Mouse (Mus musculus) right cerebral cortex, postnatal 10 days (tissue): ENCODE data around the gene Homer2.

Experiments used
- DNase-seq, 2 experiments: peaks; one replicate each; pipeline ENCODE4 v3.0.0; 2021; ENCODE audit warnings: low spot score in 2 of 2

Gene Homer2

DNA sequence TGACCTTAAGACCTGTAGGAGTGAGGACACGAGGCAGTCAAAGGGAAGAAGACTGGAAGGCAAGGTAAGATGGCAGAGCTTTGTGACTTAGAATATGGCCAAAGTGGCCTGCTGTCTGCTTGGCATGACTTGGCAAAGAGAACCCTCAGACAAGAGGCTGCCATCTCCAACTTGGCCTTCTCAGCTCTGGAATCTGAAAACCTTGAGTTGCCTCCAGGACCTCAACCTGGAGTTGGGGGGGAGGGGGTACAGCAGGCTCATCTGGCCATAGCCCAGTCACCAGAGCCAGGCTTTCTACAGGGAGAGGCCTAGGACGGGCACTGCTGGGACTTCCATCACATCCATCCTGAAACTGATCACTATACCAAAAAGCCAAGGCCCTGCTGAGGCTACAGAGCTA lies 55.0 kb downstream of the Homer2 start:
- DNase-seq: no peak

DNA sequence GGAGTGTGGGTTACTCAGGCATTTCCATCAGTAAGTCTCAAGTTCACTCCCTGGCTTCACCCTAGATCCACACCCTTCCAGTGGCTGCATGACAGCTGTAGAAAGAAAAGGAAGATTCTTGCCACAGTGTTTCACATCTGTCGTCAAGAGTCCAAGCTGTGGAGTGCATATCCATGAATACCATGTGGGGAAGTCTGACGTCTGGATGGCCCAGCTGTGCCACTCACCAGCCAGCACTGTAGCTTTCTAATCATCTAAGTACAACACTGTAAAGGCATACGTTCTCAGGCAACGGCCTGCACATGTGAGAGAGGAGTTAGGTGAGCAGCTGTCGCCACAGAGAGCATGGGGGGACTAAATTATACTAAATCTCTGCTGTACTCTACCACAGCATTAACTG lies 56.0 kb downstream of the Homer2 start:
- no peak for DNase-seq

DNA sequence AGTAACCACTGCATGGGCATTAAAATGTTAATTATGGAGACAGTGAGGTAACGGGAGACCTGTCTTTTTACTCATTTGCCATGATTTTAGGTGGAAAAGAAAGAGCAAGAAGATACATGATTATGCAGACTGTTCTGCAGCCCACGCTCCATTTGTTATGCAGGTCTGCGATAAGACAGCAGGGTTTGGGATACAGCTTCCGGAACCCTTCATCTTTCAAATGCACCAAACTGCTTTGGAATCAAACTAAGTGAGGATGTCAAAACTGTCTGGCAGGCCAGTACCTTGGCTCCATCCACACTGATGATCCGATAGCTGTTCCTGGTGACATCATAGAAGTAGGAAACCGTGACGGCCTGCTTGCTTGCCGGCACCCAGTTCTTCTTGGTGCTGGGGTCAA lies 58.1 kb downstream of the Homer2 start:
- DNase-seq: no peak

DNA sequence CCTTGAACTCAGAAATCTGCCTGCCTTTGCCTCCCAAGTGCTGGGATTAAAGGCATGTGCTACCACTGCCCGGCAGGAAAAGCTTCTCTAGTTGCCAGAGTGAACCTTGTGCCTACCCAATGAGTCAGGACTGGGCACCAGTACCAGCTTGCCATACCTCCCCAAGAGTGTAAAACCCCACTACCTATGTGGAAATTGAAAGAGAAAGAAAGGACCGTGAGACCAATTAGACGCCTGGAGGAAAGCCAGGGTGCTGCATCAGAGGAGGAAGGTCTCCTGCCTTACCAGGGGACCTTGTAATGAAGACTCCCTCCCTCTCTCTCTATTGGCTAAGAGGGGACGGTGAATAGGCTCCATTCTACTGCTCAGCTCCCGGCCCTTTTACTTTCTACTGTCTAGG lies 59.4 kb downstream of the Homer2 start:
- DNase-seq: no peak

DNA sequence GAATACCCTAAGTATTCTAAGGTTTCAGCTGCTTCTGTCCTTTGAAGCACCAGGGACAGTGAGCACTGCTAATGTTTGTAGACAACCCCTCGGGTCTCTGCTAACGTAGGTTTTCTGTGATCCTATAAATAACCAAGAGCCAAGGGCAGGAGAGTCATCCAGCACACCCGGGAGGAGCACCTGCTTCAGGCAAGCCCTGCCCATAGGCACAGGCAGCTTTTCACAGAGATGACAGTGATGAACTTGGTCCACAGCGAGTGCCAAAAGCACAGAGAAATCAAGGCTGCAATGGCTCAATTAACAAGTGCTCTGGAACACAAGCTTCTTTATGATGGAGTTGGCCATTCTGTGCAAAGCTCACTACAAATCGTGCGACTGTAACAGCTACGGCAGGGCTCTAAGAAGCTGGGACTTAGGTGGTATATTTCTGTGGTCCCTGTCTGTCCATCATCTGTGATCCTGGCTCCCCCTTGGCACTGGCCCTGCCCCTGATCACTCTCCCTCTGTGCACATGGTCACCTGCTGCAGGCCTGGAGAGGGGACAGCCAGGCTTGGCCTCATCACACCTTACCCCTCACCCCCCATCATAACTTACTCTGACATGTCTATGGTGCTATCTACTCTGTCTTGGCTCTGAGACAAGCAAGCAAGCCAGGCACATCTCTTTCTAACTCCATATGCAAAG lies 62.6 kb downstream of the Homer2 start:
- no peak for DNase-seq

DNA sequence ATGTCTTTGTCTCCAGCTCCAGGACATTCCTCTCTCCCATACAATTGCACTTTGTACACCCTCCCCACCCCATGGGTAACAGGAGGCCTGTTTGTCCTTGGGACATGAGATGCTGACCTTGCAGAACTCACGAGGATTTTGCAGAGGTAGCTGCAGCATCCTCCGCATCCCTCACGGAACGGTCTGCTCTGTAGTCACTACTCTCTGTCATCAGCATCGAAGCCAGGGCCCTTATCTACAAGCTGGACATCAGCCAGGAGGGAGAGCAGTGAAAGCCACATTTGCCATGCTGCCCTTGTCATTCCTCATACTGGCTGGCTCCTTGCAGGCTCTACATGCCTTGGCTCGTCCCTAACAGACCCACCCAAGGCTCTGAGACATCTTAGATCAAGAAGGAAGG lies 66.2 kb downstream of the Homer2 start:
- no peak for DNase-seq

DNA sequence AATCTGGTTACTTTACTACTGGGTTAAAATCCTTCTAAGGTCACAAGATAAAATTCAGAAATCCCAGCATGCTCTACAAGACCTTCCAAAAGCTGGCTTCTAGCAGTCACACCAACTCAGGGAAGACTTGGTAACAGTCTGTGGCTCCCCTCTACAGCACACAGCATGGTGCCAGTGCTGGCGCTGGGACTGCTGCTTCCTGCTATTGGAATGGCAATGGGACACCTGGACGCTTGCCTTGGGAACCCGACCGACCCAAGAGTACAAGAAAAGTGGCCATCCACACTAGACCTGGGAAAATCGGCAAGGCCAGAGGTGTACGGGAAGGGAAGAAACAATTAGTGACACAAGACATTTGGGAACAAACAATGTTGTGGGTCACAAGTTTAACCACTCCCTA lies 74.7 kb downstream of the Homer2 start:
- no peak for DNase-seq

DNA sequence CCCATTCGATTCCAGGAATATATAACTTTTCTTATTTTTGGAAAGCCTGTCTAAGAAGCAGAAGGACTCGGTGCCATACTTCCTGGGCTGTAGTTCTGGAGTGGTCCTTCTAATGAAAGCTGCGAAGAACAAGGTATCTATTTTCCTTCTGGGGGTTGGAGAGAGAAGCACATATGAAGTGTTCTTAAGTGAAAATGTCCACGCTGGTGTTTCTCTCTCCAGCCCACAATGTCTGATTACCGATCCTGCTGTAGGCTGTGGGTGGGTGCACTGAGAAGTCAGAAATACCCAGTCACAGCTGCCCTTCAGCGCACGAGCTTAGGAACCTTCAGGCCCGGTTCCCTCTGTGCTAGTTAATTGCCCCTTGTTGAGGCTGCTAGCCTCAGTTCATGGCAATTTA lies 76.1 kb downstream of the Homer2 start:
- no peak for DNase-seq

DNA sequence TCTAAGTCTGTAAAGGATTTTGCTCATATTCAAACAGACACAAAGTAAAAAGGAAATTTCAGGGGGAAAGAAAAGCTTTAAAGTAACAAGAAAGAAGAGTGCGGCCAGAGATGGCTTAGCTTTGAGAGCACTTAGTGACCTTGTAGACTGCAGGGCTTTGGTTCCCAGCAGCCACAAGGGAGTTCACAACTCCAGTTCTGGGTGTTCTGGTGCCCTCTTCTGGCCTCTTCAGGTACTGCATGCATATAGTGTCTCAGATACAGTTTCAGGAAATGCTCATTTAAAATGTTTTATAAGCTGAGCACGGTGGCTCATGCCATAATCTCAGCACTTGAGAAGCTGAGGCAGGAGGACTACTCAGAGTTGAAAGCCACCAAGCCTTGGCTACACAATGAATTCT lies 80.9 kb downstream of the Homer2 start:
- DNase-seq: no peak

DNA sequence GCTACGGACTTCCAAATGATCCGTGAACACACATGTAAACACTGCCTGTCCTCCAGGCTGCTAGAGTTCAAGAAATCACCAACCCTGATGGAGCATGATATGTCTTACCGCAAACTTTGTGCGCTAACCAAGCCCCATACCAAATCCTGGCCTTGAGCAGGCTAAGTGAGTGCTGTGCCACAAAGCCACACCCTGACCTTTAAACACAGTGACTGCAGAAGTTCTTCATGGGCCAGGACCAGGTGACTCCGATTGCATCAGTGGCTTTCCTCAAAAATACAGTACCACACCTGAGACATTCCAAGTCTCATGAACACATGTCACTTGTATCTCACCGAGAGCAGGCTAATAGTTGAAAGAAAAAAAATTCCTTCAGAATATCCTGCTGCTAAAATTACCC lies 83.6 kb downstream of the Homer2 start:
- no peak for DNase-seq

DNA sequence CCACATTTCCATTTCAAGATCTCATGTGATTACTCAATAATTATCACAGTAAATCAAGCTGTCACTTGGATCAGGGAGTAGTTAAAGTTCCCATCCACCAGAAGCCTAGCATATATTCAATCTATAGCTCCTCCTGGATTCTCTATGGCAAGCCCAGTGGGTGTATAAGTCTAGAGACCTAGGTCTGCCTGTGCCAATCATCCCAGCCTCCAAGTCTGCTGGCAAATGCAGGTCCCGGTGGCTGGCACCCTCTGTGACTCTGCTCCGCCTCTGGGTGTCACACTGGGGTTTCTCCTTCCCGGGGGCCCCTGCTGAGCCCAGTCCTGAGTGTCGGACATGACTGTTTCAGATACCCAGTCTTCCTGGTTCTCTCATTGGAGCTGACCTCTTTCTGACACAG lies 84.5 kb downstream of the Homer2 start:
- DNase-seq: no peak

DNA sequence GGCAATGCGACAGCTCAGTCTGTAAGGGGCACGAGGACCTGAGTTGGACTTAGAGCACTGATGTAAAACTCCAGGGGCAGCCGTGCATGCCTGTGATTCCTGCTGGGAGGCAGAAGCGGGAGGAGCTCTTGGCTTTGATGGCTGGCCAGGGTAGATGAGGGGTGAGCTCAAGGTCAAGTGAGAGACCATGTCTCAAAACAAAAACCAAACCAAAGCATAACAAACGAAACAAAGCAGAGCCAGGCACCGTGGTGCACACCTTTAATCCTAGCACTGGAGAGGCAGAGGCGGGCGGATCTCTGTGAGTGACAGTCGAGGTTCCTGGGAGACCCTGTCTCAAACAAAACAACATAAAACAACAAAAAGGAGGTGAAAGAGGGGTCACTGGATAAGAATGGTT lies 92.3 kb downstream of the Homer2 start:
- no peak for DNase-seq

DNA sequence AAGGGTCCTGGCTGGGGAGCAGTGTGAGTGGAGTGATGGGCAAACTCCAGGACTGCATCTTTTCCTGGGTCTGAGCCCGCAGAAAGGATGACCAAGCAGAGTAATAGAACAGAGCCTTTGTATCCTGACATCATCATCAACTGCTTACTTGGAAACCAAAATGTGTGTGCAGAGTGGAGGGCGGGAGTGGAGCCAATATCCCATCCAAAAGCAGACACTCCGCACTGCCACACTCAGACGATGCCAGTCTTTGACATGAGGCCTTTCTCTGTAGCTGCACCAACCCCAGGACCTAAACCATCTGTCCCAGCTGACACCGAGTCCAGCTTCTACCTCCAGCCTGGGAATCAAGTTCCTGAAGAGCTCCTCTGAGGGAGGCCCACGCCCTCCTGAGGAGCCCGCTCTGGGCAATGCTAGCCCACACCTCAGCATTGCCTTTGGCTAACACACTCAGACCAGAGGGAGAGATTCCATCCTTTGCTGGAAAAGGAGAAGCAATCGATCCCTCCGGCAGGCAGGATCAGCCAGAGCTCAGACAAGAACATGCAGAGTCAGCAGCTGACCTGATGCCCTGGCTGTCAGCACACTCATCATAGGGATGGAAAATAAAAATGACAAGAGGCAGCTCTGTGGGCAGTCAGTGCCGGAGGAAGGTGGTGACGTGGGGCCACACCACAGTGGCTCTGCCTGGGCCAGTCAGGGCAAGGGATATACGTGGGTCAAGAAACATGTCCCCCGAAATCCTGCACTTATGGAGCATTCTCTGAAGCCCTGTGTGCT lies 94.3 kb downstream of the Homer2 start:
- no peak for DNase-seq

DNA sequence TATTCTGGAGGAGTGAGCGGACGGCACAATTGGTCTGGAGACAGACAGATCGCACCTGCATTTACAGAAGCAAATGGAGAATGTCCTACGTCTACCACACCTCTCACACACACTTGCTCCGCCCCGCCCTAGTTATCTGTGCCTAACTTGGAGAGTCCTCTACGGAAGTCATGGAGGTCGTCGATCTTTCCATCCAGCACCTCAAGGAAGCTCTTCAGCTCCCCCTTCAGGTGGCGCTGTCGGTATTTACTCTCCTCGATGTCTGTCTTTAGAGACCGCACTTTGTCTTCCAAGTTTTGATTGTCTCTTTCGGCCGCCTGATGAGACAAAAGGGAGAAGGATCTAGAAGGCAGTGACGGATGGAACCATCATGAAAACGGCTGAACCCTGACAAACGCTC lies 97.2 kb downstream of the Homer2 start:
- DNase-seq: no peak

DNA sequence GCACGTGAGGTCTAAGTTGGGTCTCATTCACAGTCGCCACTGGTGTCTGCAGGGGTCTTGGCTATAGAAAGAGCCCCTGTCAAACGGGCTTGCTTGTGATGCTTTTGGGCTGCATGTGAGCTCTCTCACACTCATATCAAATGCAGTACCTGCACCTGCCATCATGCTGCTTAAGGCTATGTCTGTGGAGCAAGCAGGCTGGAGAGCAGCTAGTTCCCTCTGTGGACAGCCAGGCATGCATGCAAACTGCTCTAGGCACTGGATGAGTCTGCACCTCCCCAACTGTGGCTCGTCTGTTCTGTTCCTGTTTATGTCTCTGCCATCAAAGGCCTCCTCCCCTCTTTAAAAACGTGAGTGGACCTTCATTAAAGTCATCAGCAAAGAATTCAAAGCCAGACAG lies 100.9 kb downstream of the Homer2 start:
- no peak for DNase-seq

DNA sequence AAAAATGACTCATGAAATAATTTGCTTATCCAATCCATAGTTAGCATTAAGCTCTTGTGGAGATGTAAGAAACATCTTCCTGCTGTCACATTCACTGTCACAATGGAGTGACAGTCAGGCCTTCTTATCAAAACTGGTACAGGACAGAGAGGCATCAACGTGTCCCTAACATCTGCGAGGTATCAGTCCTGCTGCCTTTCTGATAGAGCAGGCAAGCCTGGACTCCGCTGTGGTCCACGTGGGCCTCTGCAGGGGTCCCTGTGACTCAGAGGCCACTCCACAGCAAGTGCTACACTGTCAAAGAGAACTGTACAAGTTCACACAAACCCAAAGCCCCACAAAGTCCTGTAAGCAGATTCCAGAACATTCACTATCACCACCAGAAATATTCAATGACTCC lies 101.8 kb downstream of the Homer2 start:
- peak in 1 of 2 experiments; percentile 6 for DNase-seq

DNA sequence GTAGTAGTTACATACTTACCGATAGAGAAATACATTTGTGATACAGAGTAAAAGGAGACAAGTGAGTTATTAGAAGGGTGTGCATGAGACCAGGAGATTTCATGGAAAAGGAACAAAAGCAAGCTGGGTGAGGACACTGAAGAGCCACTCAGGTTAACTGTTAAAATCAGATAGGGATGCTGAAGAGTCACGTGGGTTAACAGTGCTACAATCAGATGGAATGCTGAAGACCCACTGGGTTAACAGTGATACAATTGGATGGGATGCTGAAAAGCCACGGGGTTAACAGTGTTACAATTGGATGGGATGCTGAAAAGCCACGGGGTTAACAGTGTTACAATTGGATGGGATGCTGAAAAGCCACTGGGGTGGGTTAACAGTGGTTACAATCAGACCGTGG lies 102.3 kb downstream of the Homer2 start:
- DNase-seq: peak in 1 of 2 experiments; percentile 1

DNA sequence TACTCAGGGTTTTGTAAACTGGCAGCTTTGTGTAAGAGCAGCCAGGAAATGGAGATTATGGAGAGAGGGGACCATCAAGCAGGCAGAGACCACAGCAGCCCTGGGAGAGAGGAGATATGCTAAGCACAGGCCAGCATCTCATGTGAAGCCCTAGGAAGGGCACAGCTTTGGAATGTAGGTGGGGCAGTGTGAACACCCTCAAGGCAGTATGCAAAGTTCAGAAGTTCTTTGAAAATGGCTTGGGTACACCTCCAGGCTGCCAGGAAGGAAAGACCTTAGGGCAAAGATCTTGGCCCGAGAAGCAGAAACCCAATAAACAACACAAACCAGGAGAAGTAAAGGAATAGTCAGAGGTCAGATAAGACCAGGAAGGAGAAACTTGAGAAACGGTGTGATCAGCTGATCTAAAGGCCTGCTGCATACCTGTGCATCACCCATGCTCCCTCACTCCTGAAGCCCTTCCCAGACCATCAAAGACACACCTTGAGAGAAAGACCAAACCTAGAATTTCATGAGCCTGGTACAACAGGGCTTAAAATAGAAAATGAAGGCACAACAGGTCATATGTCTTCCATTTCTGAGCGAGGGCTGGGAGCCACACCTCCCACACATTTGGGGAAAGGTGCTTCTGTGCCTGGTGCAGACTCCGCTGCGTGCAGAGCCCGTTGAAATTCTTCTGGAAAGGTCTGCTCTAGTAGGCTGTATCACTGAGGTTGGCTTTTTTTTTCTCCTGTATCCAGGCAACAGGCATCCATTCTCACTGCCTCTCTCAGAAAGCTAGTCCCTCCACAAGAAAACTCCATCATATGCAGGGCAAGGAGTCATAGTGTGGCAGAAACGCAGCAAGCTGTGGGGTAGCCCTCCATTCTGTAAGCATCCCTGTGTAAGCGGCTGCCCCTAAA lies 107.7 kb downstream of the Homer2 start:
- peak; percentile 46 to 57 for DNase-seq

DNA sequence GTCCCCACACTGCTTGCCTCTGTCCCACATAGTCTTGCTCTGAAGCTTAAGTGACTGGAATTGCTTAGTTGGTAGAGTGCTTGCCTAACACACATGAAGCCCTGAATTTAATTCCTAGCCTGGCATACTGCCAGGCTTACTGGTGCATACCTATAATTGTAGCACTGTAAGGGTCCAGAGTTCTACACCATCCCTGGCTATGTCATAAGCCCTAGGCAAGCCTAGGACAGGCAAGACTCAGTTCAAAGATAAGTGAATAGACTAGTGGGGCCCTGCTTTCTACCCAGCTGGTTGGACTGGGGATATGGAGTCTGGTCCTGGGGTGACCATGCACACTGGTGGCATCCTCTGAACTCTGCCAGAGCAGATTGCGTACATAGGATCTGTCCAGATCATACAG lies 109.7 kb downstream of the Homer2 start:
- DNase-seq: peak in 1 of 2 experiments; percentile 14

DNA sequence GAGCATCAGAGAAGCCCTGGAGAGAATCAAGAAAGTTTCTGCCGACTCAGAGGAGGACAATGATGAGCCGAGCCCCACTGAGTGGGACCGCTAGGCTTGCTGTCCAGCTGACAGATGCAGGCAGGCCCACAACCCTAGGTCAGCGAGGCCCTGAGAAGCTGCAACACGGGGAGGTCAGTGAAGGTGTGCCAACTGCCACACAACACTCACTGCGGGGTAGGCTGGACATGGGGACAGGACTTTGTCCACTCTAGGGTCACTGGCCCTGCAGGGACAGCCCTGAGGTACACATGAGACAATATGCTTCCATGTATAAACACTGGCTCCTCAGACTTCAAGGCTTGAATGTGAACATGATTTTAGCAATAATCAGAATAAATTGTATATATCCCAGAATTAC lies 111.2 kb downstream of the Homer2 start:
- peak in 1 of 2 experiments; percentile 16 for DNase-seq

DNA sequence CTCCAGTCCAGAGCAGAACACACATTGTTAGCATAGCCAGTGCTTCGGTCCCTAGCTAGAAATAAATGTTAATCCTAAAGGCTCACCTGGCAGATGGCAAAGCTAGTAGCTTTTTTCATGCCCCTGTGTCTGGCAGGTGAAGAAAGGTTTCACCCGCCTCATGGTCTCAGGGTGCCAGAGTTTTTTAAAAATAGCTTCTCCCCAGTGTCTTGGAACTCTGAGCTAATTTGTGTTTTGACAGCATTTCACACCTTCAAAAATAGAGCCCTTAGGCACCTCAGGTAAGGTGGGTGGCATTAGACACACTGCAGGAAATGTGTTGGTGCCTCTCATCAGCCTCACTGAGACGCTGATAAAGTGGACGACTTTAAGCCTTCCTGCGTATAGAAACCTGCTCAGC lies 112.3 kb downstream of the Homer2 start:
- DNase-seq: peak in 1 of 2 experiments; percentile 12

DNA sequence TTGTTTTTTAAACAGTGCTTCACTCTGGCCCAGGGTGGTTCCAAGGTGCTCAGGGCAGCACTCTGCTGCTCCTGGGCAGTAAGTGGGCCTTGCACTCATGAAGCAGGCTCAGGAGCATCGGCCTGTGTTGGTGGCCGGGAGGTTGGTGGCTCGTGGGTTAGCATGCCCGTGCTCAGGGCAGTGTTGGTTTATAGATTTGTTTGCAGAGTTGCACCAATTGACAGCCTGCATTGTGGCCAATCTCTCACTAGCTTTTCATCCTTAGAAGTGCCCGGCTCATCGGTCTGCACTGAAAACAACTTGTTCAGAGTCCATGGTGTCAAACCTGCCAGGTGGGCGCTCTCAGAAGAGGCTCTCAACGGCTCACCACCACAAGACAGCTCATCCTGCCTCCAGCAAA lies 113.9 kb downstream of the Homer2 start:
- no peak for DNase-seq

DNA sequence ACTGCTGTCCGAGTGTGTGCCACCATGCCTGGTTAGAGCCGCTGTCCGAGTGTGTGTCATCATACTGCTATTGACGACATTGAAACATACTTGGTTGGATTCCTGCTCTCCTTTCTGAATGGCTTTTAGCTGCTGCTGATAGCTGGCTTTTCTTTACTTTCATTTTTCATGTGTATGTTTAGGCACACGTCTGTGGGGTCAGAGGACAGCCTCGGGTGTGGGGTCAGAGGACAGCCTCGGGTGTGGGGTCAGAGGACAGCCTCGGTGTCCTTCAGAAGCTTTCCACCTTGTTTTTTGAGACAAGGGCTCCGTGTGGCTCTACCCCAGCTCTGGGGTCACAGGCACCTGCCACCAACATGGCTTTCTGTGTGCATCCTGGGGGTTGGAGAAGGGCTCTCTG lies 114.6 kb downstream of the Homer2 start:
- DNase-seq: no peak
